Mouse (Mus musculus) kidney, embryonic 16.5 days (tissue): ENCODE measurements at regions not wholly inside any gene's neighbourhood (a gene's known extent, or its start where the extent isn't known, plus 50 kb on each side); places are given as distances from the start of the nearest gene placed in this dataset.
"Not testable (repeated sequence)": the region's sequence is repeated elsewhere in the genome, so short reads cannot be mapped to it uniquely, and the experiment has no call there.

ENCODE experiments used
- ATAC-seq: fragments of 200-750 bp; cut with Nextera tagmentation; 2 replicates; pipeline ENCODE4 v1.8.0; 2017; ENCODE audit warnings: moderate TSS enrichment; ENCODE audit not compliant: low FRiP score, low TSS enrichment
- H3K27ac ChIP-seq: fragments of 300-500 bp; sonication (generic); 2 replicates; pipeline ENCODE4 v1.5.1; 2014; ENCODE audit warnings: low read length
- H3K27me3 ChIP-seq: fragments of 300-500 bp; sonication (generic); 2 replicates; pipeline ENCODE4 v1.6.1; 2014; ENCODE audit warnings: low read length, control low read depth, mixed read lengths; ENCODE audit not compliant: insufficient read depth
- H3K36me3 ChIP-seq: fragments of 300-500 bp; sonication (generic); 2 replicates; pipeline ENCODE4 v1.6.1; 2014; ENCODE audit warnings: low read length, control low read depth, mixed read lengths; ENCODE audit not compliant: insufficient read depth
- H3K4me1 ChIP-seq: fragments of 300-500 bp; sonication (generic); 2 replicates; pipeline ENCODE4 v1.6.1; 2014; ENCODE audit warnings: low read length, control low read depth, mixed read lengths; ENCODE audit not compliant: insufficient read depth
- H3K4me2 ChIP-seq: fragments of 300-500 bp; sonication (generic); replicated peaks from 2 replicates; pipeline ENCODE4 v1.6.1; 2014; ENCODE audit warnings: low read depth, low read length
- H3K4me3 ChIP-seq: fragments of 300-500 bp; sonication (generic); 2 replicates; pipeline ENCODE4 v1.5.1; 2014; ENCODE audit warnings: mild to moderate bottlenecking, low read length
- H3K9ac ChIP-seq: fragments of 300-500 bp; sonication (generic); replicated peaks from 2 replicates; pipeline ENCODE4 v1.6.1; 2014; ENCODE audit warnings: low read length
- H3K9me3 ChIP-seq: fragments of 300-500 bp; sonication (generic); 2 replicates; pipeline ENCODE4 v1.6.1; 2016; ENCODE audit warnings: low read length, control low read depth
- WGBS: fragments of 180-500 bp; shearing (Covaris S2); extraction: QIAGEN DNeasy Blood & Tissue Kit; methylation state at CpG from one replicate; pipeline ENCODE4 v1.1.7; 2014; 5-methylcytosine and 5-hydroxymethylcytosine counted together

DNA sequence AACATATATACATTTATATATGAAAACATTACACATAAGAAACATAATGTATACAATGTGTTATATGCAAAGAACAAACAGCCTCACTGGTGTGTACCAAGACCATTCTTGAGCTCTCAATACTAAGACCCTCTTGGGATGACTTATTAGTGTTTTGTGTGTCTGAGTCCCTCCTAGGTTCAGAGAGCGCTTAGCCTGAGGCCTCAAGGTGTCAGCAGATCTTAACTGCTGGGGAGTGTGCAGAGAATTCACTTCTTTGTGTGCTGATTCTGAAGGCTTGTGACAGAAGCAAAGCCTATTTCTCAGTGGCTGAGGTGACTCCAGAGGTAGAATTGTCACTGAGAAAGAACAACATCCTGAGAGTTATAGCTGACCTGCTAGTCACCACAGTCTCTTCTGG lies 505.7 kb upstream of the Olfr1507 start:
- not testable (repeated sequence) for H3K4me2 ChIP-seq, H3K9me3 ChIP-seq, ATAC-seq, H3K27ac ChIP-seq, H3K9ac ChIP-seq, H3K4me3 ChIP-seq, H3K4me1 ChIP-seq, H3K27me3 ChIP-seq, H3K36me3 ChIP-seq
- 77% methylated on average over 1 of the region's 1 CpGs for WGBS

DNA sequence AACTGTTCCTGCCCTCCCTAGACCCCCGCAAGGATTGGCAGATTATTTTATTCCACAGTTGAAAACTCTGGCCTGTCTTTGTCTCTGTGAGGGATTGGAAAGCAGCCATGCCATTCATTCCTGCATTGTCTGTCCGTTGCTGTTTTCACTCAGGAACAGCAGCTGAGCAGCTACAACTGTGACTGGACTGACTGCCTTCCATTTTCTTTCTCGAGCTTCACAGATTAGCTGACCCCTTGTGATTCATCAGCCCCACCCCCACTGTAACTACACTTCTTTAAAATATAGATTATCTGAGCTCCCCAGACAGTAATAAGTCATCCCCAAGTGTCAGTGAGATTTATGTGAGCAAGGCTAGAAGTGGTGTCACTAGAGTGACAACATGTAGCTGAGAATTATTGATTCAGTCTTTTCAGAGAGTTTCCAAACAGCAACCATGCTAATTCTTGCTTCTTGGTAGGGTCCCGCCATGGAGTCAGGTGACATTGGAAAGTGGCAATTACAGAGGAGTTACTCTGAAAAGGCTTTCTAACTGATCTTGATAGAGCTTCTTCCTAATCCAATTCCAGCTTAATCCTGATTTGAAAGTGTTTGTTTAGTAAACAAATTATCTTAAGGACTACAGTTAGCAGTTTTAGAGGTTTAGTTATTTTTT lies 496.7 kb upstream of the Olfr1507 start:
- H3K4me3 ChIP-seq, H3K9ac ChIP-seq, H3K27me3 ChIP-seq, H3K4me1 ChIP-seq, H3K4me2 ChIP-seq, H3K9me3 ChIP-seq, H3K27ac ChIP-seq, ATAC-seq, H3K36me3 ChIP-seq: not testable (repeated sequence)
- 71% methylated on average over 1 of the region's 4 CpGs for WGBS

DNA sequence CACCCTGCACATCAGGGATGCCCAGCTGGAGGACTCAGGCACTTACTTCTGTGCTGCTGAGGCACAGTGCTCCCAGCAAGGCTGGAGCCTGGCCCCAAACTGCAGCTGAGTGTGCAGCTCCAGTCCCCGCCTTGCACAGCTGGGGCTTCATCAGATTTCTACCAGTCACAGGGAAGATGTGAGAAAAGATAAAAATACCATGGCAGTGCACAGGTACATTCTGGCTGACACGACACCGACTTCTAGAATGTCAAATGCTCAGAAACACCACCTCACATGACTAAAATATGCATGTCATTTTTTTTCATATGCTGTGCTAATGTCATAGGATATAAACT lies 495.7 kb upstream of the Olfr1507 start:
- WGBS = no CpG with 5 or more reads among the region's 3 CpGs
- H3K9ac ChIP-seq, ATAC-seq, H3K4me1 ChIP-seq, H3K27ac ChIP-seq, H3K36me3 ChIP-seq, H3K27me3 ChIP-seq, H3K9me3 ChIP-seq, H3K4me3 ChIP-seq, H3K4me2 ChIP-seq: not testable (repeated sequence)

DNA sequence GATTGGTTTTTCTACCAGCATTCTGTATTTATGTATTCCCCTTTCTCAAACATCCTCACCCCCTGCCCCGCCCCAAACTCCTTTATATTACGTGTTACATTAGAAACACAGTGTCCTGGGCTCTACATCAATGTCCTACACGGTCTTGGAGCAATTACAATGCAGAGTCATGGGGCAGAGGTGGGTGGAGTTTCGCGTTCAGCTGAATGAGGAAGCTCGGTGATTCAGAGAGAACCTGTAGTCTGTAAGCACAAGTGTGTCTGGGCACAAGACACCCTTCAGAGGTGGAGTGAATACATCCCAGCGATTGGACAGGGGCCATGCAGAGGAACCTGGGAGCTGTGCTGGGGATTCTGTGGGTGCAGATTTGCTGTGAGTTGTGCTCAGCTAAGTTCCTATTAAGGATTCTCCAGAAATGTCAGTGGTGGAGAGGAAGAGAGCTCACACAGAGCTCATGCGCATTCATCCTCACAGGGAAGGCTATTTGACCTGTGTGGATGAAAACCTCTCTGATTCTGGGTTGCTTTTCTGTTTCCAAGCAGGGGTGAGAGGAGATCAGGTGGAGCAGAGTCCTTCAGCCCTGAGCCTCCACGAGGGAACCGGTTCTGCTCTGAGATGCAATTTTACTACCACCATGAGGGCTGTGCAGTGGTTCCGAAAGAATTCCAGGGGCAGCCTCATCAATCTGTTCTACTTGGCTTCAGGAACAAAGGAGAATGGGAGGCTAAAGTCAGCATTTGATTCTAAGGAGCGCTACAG lies 495.2 kb upstream of the Olfr1507 start:
- not testable (repeated sequence) for H3K4me3 ChIP-seq, H3K36me3 ChIP-seq, ATAC-seq, H3K9ac ChIP-seq, H3K27me3 ChIP-seq, H3K27ac ChIP-seq, H3K4me2 ChIP-seq, H3K4me1 ChIP-seq, H3K9me3 ChIP-seq
- WGBS = no CpG with 5 or more reads among the region's 12 CpGs

DNA sequence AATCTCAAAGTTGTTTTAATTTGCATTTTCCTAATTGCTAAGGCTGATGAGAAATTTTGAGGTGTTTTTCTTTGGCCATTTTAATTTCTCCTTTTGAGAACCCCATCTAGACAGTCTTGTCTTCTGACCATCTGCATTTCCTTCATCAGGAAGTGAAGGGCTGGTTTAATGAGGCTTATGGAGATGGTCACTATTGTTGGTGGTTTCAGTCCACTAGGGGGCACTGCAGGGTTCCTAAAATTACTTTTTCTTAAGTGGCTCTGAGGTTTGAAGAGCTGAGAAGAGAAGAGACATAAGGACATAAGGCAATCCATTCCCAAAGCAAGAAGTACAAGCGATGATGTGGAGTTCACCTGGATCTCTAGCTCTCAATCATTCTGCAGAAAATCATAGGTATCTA lies 494.4 kb upstream of the Olfr1507 start:
- H3K9me3 ChIP-seq, H3K4me2 ChIP-seq, H3K36me3 ChIP-seq, H3K9ac ChIP-seq, H3K27ac ChIP-seq, H3K4me3 ChIP-seq, ATAC-seq, H3K27me3 ChIP-seq, H3K4me1 ChIP-seq: not testable (repeated sequence)
- WGBS = 76% methylated on average over 1 of the region's 1 CpGs

DNA sequence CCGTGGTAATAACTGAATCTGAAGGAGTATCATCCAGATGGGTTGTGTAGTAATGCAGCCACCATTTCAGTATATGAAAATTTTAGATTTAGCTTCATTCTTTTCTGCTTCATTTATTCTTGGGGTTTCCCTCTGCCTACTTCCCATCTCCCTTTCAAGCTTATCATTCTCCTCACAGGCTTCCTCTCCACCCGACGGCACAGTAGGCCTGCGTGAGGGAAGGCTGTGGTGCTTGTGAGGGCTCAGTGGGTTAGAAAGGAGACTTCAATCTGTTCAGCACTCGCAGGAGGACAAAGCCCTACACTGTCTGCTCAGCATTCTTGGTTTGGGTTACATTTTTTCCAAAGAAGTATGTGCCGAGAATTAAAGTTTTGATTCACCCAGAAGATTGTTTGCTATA lies 493.0 kb upstream of the Olfr1507 start:
- not testable (repeated sequence) for H3K4me1 ChIP-seq, H3K9ac ChIP-seq, H3K36me3 ChIP-seq, H3K27me3 ChIP-seq, H3K4me2 ChIP-seq, H3K4me3 ChIP-seq, H3K27ac ChIP-seq, ATAC-seq, H3K9me3 ChIP-seq
- WGBS = no CpG with 5 or more reads among the region's 6 CpGs

DNA sequence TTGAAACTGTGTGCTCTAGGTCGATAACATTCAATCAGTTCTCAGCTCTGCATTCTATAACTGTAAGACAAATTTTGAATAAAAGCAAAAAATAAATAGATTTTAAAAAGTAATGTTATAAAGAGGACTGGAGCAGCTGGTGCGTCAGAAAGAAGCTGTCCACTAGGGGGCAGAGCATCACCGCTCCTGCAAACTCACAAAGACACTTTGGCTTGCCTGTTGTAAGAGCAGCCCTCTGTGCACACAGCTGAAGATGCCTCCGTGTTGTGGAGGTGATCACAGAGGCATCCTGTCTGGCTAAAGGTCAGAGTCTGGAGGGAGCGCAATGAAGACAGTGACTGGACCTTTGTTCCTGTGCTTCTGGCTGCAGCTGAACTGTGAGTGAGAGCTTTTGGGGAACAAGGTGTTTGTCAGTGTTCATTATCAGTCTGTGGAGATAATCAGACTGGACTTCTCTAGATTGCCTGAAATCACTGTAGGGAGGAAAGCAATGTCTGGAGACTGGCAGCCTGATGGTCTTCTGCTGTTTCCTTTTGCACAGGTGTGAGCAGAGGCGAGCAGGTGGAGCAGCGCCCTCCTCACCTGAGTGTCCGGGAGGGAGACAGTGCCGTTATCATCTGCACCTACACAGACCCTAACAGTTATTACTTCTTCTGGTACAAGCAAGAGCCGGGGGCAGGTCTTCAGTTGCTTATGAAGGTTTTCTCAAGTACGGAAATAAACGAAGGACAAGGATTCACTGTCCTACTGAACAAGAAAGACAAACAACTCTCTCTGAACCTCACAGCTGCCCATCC lies 476.9 kb upstream of the Olfr1507 start:
- H3K4me2 ChIP-seq, H3K9me3 ChIP-seq, H3K9ac ChIP-seq, H3K36me3 ChIP-seq, H3K27ac ChIP-seq, H3K27me3 ChIP-seq, H3K4me1 ChIP-seq, H3K4me3 ChIP-seq: not testable (repeated sequence)
- peak; percentile 51; the same call in 1 of the 2 replicates for ATAC-seq
- WGBS = no CpG with 5 or more reads among the region's 12 CpGs

DNA sequence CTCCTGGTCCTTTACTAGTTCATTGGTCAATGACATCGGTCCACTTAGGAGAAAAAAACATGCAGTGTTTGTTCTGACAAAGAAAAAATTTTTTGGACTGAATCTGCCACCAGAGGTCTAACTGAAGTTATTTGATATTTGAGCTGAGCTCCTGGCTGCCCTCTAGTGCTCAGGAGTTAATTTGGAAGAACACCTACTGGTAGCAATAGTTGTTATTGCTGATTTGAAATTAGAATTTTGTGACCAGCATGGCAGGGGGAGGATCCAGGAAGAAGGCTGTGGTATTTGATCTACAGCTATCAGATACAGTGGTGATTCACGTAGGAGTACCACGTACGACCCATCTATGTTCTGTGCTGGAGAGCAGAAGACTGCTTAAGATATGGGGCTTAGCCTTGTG lies 466.6 kb upstream of the Olfr1507 start:
- not testable (repeated sequence) for H3K4me1 ChIP-seq, H3K4me3 ChIP-seq, H3K9me3 ChIP-seq, ATAC-seq, H3K9ac ChIP-seq, H3K36me3 ChIP-seq, H3K27ac ChIP-seq, H3K4me2 ChIP-seq, H3K27me3 ChIP-seq
- 69% methylated on average over 3 of the region's 4 CpGs for WGBS

DNA sequence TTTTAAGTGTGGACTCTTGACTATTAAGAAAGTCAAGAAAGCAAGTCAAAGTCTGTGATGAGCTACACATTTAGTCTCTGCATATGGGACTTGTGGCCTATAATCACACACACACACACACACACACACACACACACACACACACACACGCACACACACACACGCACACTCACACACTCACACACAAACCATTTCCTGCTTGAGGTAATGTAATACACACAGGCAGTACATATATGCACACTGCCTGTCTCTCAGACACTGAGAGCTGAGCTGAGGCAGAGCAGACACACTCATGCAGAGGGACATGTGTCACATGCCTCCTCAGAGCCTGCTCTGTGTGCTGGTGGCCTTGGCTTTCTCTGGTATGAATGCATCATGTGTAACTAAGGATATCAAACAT lies 461.0 kb upstream of the Olfr1507 start:
- H3K27me3 ChIP-seq, H3K4me1 ChIP-seq, H3K4me2 ChIP-seq, H3K9ac ChIP-seq, H3K9me3 ChIP-seq, H3K36me3 ChIP-seq, H3K4me3 ChIP-seq, ATAC-seq, H3K27ac ChIP-seq: not testable (repeated sequence)
- WGBS = 77% methylated on average over 2 of the region's 2 CpGs

DNA sequence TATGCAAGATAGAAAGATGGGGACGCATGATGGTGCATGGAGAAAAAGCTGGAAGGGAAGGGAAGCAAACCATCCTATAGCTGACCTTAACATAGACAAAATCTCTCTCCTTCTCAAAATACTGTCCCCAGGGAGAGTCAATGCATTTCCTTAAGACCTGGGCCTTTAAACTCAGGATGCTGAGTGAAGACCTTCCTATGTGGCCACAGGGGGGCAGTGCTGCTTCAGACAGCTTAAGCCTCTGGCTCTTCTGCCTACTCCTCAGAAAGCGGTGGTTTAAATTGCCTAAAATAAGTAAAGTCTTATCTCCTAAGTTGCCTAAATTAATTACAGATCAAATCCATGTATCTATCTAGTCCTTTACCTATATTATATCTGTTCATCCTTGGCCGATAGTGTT lies 449.4 kb upstream of the Olfr1507 start:
- not testable (repeated sequence) for H3K4me3 ChIP-seq, H3K4me1 ChIP-seq, H3K27ac ChIP-seq, H3K9me3 ChIP-seq, H3K36me3 ChIP-seq, ATAC-seq, H3K27me3 ChIP-seq, H3K9ac ChIP-seq, H3K4me2 ChIP-seq
- no CpG with 5 or more reads among the region's 3 CpGs for WGBS
